Mouse (Mus musculus) adrenal gland (tissue): ENCODE results near the gene Marveld1.

Experiments
- intact Hi-C: fragments of 180-260 bp; cut with DNase I; formaldehyde crosslinking; loops from one replicate; pipeline ENCODE4 v1.15.1; 2025

The Marveld1 gene

DNA sequence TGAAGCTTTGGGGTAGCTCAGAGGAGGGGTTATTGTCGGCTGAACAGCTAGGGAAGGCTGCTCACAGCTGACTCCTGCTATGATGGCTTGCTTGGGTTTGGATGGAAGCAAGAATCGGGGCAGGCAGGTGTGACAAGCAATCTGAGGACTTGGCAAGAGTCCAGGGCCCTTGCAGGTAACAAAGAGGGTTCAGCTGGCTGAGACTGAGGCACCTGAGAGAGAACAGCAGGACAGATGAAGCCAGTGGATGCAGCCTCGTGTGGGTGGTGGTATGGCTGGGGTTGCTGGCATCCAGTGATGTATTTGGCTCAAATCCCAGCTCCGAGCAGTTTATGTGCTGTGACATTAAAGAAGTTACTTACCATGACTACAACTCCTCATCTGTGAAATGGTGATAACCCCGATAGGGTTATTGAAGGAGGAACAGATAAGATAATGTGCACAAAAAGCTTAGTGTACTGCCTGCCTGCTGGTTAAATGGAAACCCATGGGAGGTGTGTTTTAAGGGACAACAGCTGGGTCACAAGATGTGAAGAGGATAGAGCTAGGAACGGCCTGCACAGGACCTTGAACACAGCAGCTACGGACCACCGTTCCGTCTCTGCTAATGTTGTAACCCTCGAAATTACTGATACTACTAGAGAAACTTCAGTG, 22.2 kb downstream of the Marveld1 start:
- intact Hi-C loops = loop anchor here (5.0 kb wide), 1 partner anchor 127 kb away; no protein-coding TSS in a partner anchor

DNA sequence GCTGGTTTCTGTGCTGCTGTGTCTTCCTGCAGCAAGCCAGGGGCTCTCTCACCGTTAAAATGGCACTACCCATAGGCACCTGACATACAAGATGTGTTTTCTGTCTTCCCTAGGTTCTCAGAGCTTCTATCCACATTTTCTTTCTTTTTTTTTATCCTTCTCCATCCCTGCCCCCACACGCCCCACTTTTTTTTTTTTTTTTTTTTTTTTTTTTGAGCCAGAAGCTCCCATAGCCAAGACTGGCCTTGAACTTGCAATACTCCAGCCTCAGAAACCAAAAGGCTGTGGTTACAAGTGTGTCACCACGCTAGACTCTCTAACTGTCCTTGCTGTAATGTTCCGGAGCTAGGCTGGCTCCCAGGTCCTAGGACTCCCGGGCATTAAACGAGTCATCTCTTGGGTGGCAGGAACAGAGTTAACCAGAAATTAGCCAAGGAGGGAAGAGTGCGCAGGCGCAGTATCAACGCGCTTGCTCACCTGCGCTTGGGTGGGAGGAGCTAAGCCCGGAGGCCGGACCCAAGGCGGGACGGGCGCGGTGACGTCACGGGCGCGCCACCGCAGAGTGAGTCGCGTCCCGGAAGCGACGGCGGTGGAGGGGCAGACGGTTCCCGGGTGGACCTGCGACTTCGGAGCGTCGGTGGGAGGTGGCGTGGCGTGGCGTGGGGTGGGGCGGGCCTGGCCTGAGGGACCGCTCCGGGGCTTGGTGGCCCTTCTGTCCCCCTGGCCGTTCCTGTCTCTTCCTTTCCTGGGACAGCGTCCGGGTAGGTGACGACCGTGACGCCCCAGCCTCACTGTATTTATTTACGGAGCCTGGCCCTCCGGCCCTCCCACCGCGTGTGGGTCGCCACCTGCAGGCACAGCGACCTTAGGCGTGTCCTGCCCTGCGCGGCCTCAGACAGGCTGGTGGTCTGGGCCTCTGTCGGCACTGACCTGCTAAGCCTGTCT, 23.1 kb downstream of the Marveld1 start:
- intact Hi-C loops = no loop called here

DNA sequence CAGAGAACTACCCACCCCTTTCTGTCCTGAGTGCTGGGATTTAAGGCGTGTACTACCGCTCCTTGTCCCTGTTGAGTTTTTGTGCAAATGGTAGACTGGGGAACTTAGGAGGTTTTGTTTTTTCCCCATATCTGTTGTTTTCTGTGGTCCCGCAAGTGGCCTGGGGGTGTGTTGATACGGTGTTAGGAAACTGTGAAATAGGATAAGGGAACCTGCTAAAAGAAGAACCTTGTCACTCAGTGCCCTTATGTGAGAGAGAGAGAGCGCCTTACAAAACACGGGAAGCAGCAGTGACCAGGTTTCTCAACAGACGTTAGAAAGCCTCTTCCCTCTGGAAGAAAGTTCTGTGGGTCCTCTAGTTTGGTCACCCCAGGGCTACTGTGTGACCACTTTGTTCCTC, 29.6 kb downstream of the Marveld1 start:
- intact Hi-C loops = no loop called here

DNA sequence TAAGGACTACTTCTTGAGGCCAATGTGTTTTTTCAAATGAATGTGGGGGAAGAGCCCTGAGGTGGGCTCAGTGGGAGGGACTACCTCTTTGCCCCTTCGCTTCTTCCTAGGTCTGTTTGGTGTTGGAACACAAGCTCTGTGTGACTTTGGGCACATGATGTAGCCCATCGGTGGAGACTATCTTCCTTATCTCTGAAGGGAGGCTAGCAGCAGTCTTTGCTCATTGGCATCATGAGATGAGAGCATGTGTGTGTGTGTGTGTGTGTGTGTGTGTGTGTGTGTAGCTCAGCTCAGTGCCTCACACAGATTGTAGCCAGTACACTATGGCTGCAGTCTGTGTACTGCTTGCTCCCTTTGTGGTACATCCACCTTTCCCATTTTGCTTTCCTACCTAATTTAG, 30.3 kb downstream of the Marveld1 start:
- intact Hi-C loops = no loop called here

DNA sequence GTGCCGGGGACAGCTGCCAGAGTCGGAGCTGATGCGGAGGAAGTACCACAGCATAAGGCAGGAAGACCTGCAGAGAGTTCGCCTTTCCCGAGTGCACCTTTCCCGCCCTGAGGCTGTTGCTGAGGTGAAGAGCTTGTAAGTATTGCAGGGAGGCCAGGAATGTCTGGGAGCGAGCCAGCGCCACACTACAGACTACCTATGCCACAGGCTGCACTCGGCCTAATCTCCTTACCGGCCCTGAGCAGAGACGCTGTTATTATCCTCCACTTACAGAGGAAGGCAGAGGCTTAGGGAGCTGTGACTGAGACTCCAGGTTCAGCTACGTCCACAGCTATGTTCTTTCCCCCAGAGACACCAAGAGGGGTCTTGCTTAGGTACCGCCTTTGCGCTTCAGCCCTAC, 32.2 kb downstream of the Marveld1 start:
- intact Hi-C loops = no loop called here

DNA sequence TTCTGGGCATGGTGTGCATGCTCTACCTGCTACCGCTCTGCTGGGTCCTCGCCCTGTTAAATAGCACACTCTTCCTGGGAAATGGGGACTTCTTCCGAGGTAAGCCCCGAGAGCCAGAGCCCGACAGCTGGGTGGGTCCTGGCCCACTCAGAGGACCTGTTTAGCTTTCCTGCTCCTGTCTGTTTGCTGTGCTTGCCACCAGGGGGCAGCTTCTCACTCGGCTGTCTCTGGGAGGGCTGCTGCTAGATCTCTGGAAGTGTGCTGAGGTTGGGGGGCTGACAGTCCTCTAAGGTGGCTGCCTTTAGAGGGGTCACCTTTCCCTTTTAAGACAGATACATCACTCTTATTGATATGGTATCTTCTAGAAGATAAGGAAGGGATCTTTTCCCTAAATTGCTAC, 35.5 kb downstream of the Marveld1 start:
- intact Hi-C loops = no loop called here

DNA sequence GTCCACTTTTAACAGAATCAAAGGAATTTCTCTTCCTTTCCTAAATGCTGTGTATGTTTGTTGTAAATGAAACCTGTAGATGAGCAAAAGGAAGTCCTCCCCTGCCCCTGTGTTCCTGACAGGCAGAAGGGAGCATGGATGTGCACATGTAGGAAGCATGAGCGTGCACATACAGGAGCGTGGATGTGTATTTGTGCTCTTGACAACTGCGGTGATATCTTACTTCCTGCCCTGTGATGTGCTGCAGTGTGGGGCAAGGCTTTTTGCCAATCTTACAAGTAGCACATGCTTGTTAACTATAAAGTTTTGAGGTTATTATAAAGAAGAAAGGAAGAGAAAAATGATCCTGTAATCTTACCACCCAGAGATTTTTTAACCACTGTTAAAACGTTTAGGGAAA, 42.5 kb downstream of the Marveld1 start:
- intact Hi-C loops = no loop called here

DNA sequence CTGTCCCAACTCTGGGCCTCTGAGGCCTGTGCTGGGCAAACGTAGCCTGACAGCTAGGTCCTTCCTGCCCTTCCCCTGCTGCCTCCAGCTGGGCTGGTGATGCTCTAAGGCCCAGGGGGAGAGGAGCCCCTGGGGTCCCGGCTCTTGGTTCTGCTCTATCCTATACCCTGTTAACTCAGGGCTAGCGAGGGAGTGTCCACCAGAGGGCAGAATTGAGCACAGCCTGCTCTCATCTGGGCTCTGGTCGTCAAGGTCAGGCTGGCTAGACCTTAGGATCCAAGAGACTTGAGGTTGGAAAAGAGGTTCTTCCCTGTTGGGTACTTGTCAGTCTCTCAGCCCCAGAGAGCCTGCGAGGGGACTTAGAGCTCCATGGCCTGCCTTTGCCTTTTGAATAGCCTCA, 43.3 kb downstream of the Marveld1 start:
- intact Hi-C loops = no loop called here

DNA sequence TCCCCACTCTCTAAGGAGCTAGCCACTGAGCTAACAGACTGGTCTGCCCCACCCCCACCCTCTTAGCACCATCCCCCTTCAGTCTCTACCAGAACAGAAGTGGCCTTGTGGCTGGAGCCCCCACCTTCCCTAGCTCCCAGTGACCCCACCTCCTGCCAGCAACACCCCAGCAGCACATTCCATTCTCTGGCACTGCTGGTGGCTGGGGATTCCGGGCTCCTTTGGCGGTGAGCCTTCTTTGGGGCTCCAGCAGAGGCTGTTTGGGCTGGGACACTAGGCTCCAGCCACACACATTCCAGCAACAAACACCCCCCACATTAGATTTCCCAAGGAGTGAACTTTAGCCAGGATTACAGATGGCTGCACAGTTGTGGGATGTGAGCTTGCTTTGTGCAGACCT, 46.1 kb downstream of the Marveld1 start:
- intact Hi-C loops = no loop called here

DNA sequence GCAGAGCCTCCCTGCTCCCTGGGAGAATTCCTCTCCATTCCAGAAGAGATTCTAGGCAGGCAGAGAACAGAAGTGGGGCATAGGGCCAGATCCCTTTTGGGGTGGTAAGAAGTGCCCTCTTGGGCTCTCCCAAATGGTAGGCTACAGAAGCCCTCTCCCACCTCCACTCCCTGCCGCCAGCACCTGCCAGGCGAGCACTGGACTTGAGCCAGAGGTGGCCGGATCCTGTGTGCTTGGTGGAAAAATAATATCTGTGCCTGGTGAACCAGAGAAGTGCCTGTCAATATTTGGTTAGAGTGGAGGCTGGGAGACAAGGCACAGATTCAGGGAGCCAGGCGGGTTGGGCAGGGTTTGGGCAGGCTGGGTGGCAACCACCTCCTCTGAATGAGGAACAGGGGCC, 49.2 kb downstream of the Marveld1 start:
- intact Hi-C loops = no loop called here

DNA sequence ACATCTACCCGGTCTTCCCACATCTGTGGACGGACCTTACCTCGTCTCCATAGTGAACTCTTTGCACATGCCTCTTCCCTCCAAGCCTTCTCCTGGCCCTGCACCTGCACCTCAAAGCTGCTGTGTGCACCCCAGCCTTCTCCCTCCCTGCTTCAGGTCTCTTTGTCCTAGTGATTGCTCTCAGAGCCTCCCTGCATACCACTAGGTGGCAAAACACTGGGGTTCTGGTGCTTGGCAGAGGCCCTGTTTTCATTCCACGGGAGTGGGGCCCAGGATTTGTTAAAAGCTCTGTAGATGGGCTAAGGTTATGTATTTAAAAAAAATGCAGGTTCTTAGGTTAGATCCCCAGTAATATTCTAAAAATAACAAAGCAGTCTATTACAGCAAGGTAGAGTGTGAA, 49.9 kb downstream of the Marveld1 start:
- intact Hi-C loops = no loop called here

DNA sequence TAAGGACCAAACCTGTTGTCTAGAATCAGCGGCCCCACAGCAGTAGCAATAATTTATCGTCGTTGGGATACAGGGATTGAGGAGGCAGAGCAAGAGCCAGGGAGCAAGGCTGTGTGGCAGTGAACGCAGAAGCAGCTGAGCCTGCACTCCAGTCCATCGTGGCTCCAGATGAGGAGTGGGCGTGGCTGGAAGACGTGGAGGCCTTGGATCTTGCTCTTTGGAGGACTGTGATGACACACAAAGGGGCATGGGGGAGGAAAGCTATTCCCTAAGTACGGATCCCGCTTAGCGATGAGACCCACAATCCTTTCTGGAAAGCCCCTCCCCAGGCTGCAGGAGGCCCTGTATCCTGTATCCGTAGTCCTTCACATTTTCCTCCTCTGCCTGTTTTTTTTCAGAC, 50.8 kb downstream of the Marveld1 start:
- intact Hi-C loops = no loop called here
